Mouse (Mus musculus): Measurements from ENCODE around the gene Zfand2a.

DNA sequence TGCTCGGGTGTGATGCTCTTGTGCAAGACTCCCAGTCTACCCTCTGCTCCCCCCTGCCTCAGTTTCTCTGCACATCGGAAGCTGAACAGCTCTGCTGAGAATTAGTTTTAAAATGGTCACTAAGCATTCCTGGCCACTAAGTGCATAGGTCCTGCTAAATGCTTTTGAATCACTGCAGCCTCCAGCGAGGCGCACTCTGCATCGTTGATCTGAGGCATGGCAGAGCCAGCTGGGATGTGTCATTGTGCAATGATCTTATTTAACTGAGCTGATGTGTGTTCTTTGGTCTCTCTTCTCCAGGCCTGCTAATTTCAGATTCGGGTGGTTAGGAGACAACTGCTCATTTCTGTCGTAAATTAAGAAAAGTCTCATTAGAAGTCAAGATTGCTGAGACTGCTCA is 44.5 kb upstream of the Zfand2a start:
- no peak for TF ChIP-seq CTCF (IDR thresholded peaks at IDR 0.05; ENCODE audit: extremely low read depth, insufficient read depth, low read length)
- TF ChIP-seq POLR2A (IDR thresholded peaks at IDR 0.05; ENCODE audit: extremely low read depth, insufficient read depth, low read length): no peak
